Mouse (Mus musculus) neural tube, embryonic 11.5 days (tissue): ENCODE measurements around the gene Wdr4. TPM values are rescaled to one million over a fixed set of nuclear protein-coding genes. Genes with fewer than 3 reads are reported as not detected.

Experiments
- ATAC-seq: fragments of 200-750 bp; cut with Nextera tagmentation; 2 replicates; pipeline ENCODE4 v1.8.0; 2017; ENCODE audit warnings: moderate number of reproducible peaks, mild to moderate bottlenecking, moderate TSS enrichment, moderate library complexity; ENCODE audit not compliant: insufficient read depth, low FRiP score, low TSS enrichment
- DNase-seq: peaks from one replicate; pipeline ENCODE4 v3.0.0-alpha.2; 2015; ENCODE audit warnings: low spot score
- H3K27ac ChIP-seq: fragments of 300-500 bp; sonication (generic); 2 replicates; pipeline ENCODE4 v1.5.1; 2014; ENCODE audit warnings: low read depth, mild to moderate bottlenecking, low read length
- H3K27me3 ChIP-seq: fragments of 300-500 bp; sonication (generic); 2 replicates; pipeline ENCODE4 v1.6.1; 2014; ENCODE audit warnings: mild to moderate bottlenecking, low read length, mixed read lengths; ENCODE audit not compliant: control insufficient read depth, insufficient read depth
- H3K36me3 ChIP-seq: fragments of 300-500 bp; sonication (generic); 2 replicates; pipeline ENCODE4 v1.6.1; 2014; ENCODE audit warnings: mild to moderate bottlenecking, low read length, moderate library complexity, mixed read lengths; ENCODE audit not compliant: control insufficient read depth, insufficient read depth
- H3K4me1 ChIP-seq: fragments of 300-500 bp; sonication (generic); 2 replicates; pipeline ENCODE4 v1.6.1; 2014; ENCODE audit warnings: low read length, mixed read lengths; ENCODE audit not compliant: control insufficient read depth, insufficient read depth
- H3K4me2 ChIP-seq: fragments of 300-500 bp; sonication (generic); 2 replicates; pipeline ENCODE4 v1.6.1; 2014; ENCODE audit warnings: low read depth, mild to moderate bottlenecking, moderate library complexity
- H3K4me3 ChIP-seq: fragments of 300-500 bp; sonication (generic); 2 replicates; pipeline ENCODE4 v1.5.1; 2014; ENCODE audit warnings: low read depth, low read length
- H3K9ac ChIP-seq: fragments of 300-500 bp; sonication (generic); 2 replicates; pipeline ENCODE4 v1.6.1; 2014; ENCODE audit warnings: mild to moderate bottlenecking, low read length
- H3K9me3 ChIP-seq: fragments of 300-500 bp; sonication (generic); 2 replicates; pipeline ENCODE4 v1.6.1; 2016; ENCODE audit warnings: low read length; ENCODE audit not compliant: control insufficient read depth
- WGBS: fragments of 180-500 bp; shearing (Covaris S2); extraction: QIAGEN DNeasy Blood & Tissue Kit; methylation state at CpG from one replicate; pipeline ENCODE4 v1.1.7; 2014; 5-methylcytosine and 5-hydroxymethylcytosine counted together
- polyA plus RNA-seq: library from polyadenylated mRNA; unstranded; fragments of >200 nt; fragmentation: Nextera tagmentation; extraction: Ambion mirVana; gene quantifications from 2 replicates; pipeline ENCODE4 v1.2.1, GENCODE M21; 2014

The Wdr4 gene
- polyA plus RNA-seq, 1 experiment from 2014 or later = 42.5 TPM

- DNase-seq = no peak
- H3K4me2 ChIP-seq = no peak overlapping the region
- no peaks in the 10 kb centered on the region for H3K9me3 ChIP-seq
- H3K9ac ChIP-seq = no peak overlapping the region
- H3K36me3 ChIP-seq = peaks cover 18% of the 10 kb centered on the region
- no peak overlapping the region for H3K4me3 ChIP-seq
- WGBS = 88% methylated on average over 6 of the region's 6 CpGs
- no peaks in the 10 kb centered on the region for H3K4me1 ChIP-seq
- no peak for ATAC-seq
- H3K27ac ChIP-seq = no peak overlapping the region
- H3K27me3 ChIP-seq = no peaks in the 10 kb centered on the region
Observed at GRCm38 (mm10) chr17:31497726-31498125, 22.1 kb downstream of the Wdr4 start.

- Histone ChIP-seq H3K9ac (no peak overlapping the region), H3K27ac (no peak overlapping the region), H3K27me3 (no peaks in the 10 kb centered on the region), H3K4me3 (no peak overlapping the region), H3K4me2 (no peak overlapping the region), H3K36me3 (peaks cover 14% of the 10 kb centered on the region), H3K4me1 (no peaks in the 10 kb centered on the region), H3K9me3 (no peaks in the 10 kb centered on the region)
- ATAC-seq (no peak), DNase-seq (no peak)
- 100% methylated on average over 1 of the region's 1 CpGs for WGBS
Observed at GRCm38 (mm10) chr17:31494989-31495388, 24.8 kb downstream of the Wdr4 start.

DNA sequence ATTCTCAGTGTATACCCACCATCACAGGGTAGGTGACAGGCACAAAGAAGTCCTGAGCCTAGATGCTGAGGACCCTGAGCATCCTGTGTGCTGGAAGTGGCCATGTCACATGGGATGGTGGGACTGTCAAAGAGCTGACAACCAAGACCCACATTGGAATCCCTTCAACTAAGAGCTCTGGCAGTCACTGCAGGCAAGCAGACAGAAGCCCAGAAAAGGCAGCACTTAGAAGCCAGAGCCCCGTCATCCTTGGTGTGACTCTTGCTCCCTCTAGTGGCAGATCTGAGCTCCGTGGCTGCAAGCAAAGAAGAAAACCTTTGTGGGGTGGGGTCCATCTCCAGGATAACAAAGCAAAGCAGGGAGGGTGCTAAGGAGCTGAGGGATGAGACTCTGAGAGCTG is 27.4 kb downstream of the Wdr4 start:
- H3K4me1 ChIP-seq = no peaks in the 10 kb centered on the region
- no peak overlapping the region for H3K4me2 ChIP-seq
- peaks cover 6% of the 10 kb centered on the region for H3K36me3 ChIP-seq
- ATAC-seq (0 out of 2 replicates have a peak, but pooled peaks have one; percentile 45), DNase-seq (peak; percentile 82)
- H3K9me3 ChIP-seq = no peaks in the 10 kb centered on the region
- H3K27me3 ChIP-seq = no peaks in the 10 kb centered on the region
- H3K4me3 ChIP-seq = no peak overlapping the region
- 0% methylated on average over 2 of the region's 2 CpGs for WGBS
- H3K9ac ChIP-seq = no peak overlapping the region
- no peak overlapping the region for H3K27ac ChIP-seq

- Histone ChIP-seq H3K4me2 (no peak overlapping the region), H3K4me3 (no peak overlapping the region), H3K36me3 (peaks cover 3% of the 10 kb centered on the region), H3K9ac (no peak overlapping the region), H3K27me3 (no peaks in the 10 kb centered on the region), H3K4me1 (no peaks in the 10 kb centered on the region), H3K27ac (no peak overlapping the region), H3K9me3 (no peaks in the 10 kb centered on the region)
- no peak for DNase-seq
- ATAC-seq = no peak
Observed at GRCm38 (mm10) chr17:31491355-31491754, 28.4 kb downstream of the Wdr4 start.

DNA sequence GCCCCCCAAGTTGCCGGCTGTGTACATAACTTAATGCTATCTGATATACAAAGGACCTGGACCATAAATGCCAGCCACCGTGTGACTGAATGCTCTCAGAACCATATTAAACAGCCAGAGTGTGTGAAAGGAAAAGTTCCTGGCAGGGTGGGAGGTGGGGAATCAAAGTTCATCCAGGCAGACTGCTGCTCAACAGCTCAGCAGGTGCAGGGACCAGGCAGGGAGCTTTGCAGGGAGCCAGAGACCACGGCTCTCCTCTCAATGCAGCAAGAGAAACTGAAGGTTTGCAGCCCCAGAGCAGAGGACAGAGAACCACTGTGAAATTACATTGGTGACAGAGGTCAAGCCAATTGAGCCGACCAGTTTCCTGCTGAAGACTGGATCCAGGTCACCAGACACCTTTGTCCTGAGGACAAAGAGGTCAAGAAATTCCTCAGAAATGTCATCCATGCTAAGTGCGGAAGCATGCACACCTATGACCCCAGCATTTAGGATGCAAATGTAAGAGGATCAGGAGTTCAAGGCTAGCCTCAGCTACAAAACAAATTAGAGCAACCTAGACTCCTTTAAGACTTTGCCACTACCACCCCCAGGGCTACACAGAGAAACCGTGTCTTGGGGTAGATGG is 32.2 kb downstream of the Wdr4 start:
- Histone ChIP-seq H3K4me3 (no peak overlapping the region), H3K36me3 (no peaks in the 10 kb centered on the region), H3K27me3 (no peaks in the 10 kb centered on the region), H3K27ac (no peak overlapping the region), H3K4me2 (no peak overlapping the region), H3K9me3 (no peaks in the 10 kb centered on the region), H3K4me1 (no peaks in the 10 kb centered on the region), H3K9ac (no peak overlapping the region)
- DNase-seq (no peak), ATAC-seq (no peak)
- WGBS = 25% methylated on average over 6 of the region's 6 CpGs

- H3K4me1 ChIP-seq = no peaks in the 10 kb centered on the region
- no peaks in the 10 kb centered on the region for H3K27me3 ChIP-seq
- H3K9me3 ChIP-seq = no peaks in the 10 kb centered on the region
- no peak overlapping the region for H3K4me3 ChIP-seq
- H3K27ac ChIP-seq = no peak overlapping the region
- no peak overlapping the region for H3K4me2 ChIP-seq
- no peak overlapping the region for H3K9ac ChIP-seq
- DNase-seq (no peak), ATAC-seq (no peak)
- WGBS = 68% methylated on average over 10 of the region's 10 CpGs
- H3K36me3 ChIP-seq = no peaks in the 10 kb centered on the region
Observed at GRCm38 (mm10) chr17:31486616-31487198, 33.1 kb downstream of the Wdr4 start.

GRCm38 (mm10) chr17:31479108-31479844 is 40.5 kb downstream of the Wdr4 start:
- Histone ChIP-seq H3K4me3 (no peak overlapping the region), H3K36me3 (no peaks in the 10 kb centered on the region), H3K9ac (no peak overlapping the region), H3K9me3 (no peaks in the 10 kb centered on the region), H3K27ac (no peak overlapping the region), H3K4me2 (no peak overlapping the region), H3K4me1 (no peaks in the 10 kb centered on the region), H3K27me3 (no peaks in the 10 kb centered on the region)
- WGBS = 60% methylated on average over 11 of the region's 11 CpGs
- DNase-seq = no peak
- ATAC-seq = no peak

DNA sequence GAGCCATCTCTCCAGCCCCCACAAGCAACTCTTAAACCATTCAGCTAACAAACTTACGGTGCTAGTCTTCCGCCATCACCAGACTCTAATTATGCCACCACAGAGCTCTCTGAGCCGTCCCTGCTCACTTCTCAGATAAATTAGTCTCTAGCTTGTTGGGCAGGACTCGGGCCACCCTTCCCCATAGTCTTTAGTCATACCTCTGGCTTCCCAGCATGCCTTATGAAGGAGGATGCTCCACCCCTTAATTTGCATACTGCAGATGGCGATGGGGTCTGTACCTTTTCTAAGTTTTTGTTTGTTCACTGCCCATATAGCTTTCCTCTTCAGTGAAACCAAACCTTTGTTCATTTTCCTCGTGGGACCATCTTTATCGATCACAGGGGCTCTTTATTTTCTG is 41.2 kb downstream of the Wdr4 start:
- H3K36me3 ChIP-seq = no peaks in the 10 kb centered on the region
- DNase-seq = no peak
- no peak overlapping the region for H3K4me3 ChIP-seq
- no peak overlapping the region for H3K27ac ChIP-seq
- H3K4me1 ChIP-seq = no peaks in the 10 kb centered on the region
- ATAC-seq = no peak
- no peak overlapping the region for H3K9ac ChIP-seq
- 77% methylated on average over 7 of the region's 7 CpGs for WGBS
- H3K27me3 ChIP-seq = no peaks in the 10 kb centered on the region
- H3K9me3 ChIP-seq = no peaks in the 10 kb centered on the region
- no peak overlapping the region for H3K4me2 ChIP-seq

DNA sequence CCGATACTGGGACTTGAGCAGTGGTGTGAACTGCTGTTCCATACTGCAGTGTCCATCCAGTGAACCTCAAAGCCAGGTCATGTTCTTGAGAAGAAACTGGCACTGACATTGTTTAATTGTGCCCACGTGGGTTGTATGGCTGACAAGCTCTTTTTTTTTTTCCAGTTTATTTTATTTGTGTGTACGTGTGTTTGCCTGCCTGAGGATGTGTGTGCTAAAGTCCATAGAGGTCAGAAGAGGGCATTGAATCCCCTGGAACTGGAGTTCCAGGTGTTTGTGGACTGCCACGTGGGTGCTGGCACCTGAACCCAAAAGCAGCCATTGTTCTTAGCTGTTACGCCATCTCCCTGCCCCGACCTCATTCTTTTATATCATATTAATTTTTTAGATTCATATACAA is 45.4 kb downstream of the Wdr4 start:
- no peak for DNase-seq
- Histone ChIP-seq H3K27ac (no peak overlapping the region), H3K36me3 (peaks cover 2% of the 10 kb centered on the region; the same call in 1 of the 2 replicates), H3K4me1 (no peaks in the 10 kb centered on the region), H3K27me3 (no peaks in the 10 kb centered on the region), H3K9me3 (no peaks in the 10 kb centered on the region), H3K4me3 (no peak overlapping the region), H3K9ac (no peak overlapping the region), H3K4me2 (no peak overlapping the region)
- WGBS = 84% methylated on average over 6 of the region's 6 CpGs
- no peak for ATAC-seq
